Mouse (Mus musculus): ENCODE results near the gene Gpcpd1.

GRCm38 (mm10) chr2:132576522-132577135 lies 10.9 kb downstream of the Gpcpd1 start:
- TF ChIP-seq CTCF (IDR thresholded peaks at IDR 0.05; ENCODE audit: extremely low read depth, insufficient read length, insufficient replicate concordance, low read depth, low read length) (no peak), POLR2A (IDR thresholded peaks at IDR 0.05; ENCODE audit: low read depth, low read length) (no peak)

Measured in small intestine, adult 2 months (tissue).